15 mouse cellular contexts compared by ENCODE assay signal in genomic region chr10:121822674-121823073, GRCm38 (mm10).
"Had no signal": no experiment of that assay in that cellular context is flagged by ENCODE, and none has a peak within 500 bp of the region (broad histone marks: within the 10 kb centered on the region; RNA-seq: fewer than 3 reads in every experiment).

No protein-coding gene starts in this region.

- H3K27ac ChIP-seq: liver, embryonic 15.5 days; macrophage; midbrain, embryonic 12.5 days; midbrain, embryonic 15.5 days; neural tube, embryonic 12.5 days; stomach, embryonic 15.5 days had no signal

- H3K4me3 ChIP-seq: liver, embryonic 15.5 days; megakaryocyte, embryonic 14.5 days; midbrain, embryonic 12.5 days; midbrain, embryonic 15.5 days; neural tube, embryonic 12.5 days; stomach, embryonic 15.5 days had no signal

- H3K36me3 ChIP-seq: liver, embryonic 15.5 days; stomach, embryonic 15.5 days had no signal

- ATAC-seq: liver, postnatal 0 days; midbrain, embryonic 15.5 days had no signal

- DNase-seq: liver, postnatal 0 days; lung, embryonic 14.5 days; lung, postnatal 14 days; lung, postnatal 36 days; right cerebral cortex, postnatal 14 days; thymus, adult 18-20 months; thymus, postnatal 14 days; thymus, postnatal 36 days had no signal

- H3K27me3 ChIP-seq: liver, embryonic 15.5 days; megakaryocyte, embryonic 14.5 days; midbrain, embryonic 12.5 days; midbrain, embryonic 15.5 days; neural tube, embryonic 12.5 days; stomach, embryonic 15.5 days had no signal

- H3K4me1 ChIP-seq: liver, embryonic 15.5 days; megakaryocyte, embryonic 14.5 days; midbrain, embryonic 15.5 days; stomach, embryonic 15.5 days had no signal

- H3K9ac ChIP-seq: liver, embryonic 15.5 days; liver, postnatal 0 days; lung, embryonic 14.5 days; midbrain, embryonic 12.5 days; midbrain, embryonic 15.5 days; neural tube, embryonic 12.5 days; stomach, embryonic 15.5 days had no signal

- H3K4me2 ChIP-seq: liver, embryonic 15.5 days; lung, embryonic 14.5 days; midbrain, embryonic 12.5 days; midbrain, embryonic 15.5 days; neural tube, embryonic 12.5 days; stomach, embryonic 15.5 days had no signal

- H3K9me3 ChIP-seq: liver, embryonic 15.5 days; midbrain, embryonic 12.5 days; midbrain, embryonic 15.5 days; neural tube, embryonic 12.5 days; stomach, embryonic 15.5 days had no signal
